Mouse (Mus musculus) left cerebral cortex, adult 9 months (tissue): Measurements from ENCODE around the gene Ly6g5b.

Experiments used
- DNase-seq, 2 experiments: peaks; one replicate each; pipeline ENCODE4 v3.0.0; 2022; ENCODE audit warnings: low spot score in 2 of 2

Gene Ly6g5b

DNA sequence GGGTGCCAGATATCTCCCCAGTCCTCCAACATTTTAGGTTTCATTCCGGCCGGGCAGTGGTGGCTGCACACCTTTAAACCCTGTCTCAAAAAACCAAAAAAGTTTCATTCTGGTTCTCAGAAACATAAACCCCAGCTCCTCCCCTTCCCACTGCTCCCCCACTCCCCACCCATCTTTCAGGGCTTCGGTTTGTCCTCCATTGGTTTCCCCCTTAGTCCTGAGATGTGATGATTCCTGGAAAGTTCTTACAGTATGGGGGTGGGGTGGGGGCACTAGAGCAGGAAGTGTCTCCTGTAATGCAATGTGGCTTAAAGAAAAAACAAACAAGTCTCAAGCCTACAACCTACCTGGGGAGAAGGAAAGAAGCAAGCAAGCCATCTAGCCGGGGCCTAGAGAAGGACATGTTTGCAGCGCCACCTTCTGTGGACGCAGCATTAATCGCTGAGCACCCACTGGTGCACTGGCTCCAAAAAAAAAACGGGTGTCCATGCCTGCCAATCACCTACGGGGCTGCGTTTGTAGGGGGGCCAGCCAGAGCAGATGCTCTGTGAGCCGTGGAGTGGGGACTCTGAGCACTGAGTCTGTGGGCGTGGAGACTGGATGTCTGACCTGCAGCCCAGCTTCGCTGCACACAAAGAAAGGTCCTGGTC, 9.4 kb downstream of the Ly6g5b start:
- DNase-seq = no peak

DNA sequence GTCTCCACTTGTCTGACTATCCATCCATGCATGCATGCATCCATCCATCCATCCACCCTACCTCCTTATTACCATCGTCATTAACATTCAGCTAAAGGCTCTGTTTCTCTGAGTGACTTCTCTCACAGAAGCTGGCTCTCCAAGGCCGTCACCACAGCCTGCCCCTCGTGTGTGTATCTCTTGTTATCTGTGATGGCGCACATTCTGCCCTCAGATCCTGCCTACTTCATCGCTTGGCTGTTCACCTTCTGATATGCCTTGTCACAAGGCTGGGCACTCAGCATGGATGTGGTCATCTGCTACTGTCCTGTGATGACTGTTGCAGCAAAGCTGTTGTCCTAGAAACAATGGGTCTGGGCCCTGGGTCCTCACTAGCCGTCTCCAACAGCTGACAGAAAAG, 10.5 kb downstream of the Ly6g5b start:
- DNase-seq = no peak

DNA sequence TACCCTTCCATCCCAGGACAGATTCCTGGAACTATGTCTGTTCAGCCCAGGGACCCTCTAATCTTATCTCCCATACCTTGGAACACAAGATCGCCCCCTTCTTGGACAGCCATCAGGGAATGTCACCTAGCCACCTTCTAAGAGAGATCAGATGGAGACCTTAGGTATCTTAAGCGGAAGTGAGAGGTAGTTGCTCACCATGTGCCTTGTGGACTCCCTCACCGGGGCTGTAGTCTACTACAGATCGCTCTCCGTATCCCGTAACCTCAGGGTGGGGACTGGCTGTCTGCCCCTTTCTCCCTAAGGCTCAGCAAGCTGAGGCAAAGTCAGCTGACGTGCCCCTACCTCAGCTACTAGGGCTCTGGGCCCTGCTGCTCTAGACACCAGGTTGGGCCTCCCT, 11.1 kb downstream of the Ly6g5b start:
- no peak for DNase-seq

DNA sequence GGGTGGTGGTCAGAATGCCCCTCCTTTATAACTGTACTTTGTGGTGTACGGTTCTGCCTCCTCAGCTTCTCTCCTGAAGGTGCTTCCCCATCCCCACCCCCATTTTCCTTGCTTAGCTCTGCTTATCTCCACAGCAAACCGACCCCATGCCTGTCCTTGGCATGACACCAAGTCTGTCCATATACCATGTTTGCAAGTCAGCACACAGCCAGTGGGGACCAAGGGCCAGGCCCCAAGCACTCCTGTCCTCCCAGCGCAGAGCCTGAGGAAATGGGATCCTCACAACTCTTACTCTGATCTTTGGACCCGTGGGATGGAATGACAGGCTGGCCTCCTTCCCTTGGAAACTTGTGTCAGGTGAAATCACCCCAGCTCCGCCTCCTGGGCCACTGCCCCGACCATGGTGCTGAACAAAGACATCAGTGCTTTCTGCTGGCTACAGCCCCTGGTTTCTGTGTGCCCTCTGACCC, 12.0 kb downstream of the Ly6g5b start:
- DNase-seq = no peak

DNA sequence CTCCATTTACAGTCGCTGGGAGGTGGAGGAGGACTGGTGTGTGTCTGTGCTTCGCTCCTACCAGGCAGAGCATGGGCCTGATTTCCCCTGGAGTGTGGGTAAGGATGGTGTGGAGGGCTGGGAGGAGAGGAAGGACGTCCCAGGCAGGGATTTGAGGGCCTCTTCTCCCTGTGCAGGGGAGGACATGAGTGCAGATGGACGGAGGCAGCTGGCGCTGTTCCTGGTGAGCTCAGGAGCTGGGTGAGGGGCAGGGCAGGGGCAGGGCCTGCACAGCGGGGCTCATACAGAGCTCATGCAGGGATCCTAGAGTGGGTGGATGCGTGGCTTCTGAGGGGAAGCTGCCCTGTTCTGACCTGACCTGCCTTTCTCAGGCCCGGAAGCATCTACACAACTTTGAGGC, 12.9 kb downstream of the Ly6g5b start:
- no peak for DNase-seq

DNA sequence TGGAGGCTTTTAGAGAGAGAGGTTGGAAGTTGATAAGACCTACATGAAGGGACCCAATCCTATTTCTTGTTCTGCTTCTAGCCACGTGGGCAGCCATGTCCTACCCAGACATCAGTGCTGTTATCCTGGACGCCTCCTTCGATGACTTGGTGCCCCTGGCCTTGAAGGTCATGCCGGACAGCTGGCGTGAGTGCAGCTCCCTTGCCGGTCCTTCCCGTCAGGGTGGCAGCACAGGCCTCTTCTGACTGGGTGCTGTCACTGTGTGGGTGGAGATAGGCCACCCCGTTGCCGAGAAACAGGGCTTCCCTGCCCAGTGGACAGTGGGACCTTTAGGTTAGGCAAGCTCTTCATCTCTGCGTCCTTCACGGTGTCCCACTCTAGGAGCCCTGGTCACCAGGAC, 14.1 kb downstream of the Ly6g5b start:
- DNase-seq = no peak

DNA sequence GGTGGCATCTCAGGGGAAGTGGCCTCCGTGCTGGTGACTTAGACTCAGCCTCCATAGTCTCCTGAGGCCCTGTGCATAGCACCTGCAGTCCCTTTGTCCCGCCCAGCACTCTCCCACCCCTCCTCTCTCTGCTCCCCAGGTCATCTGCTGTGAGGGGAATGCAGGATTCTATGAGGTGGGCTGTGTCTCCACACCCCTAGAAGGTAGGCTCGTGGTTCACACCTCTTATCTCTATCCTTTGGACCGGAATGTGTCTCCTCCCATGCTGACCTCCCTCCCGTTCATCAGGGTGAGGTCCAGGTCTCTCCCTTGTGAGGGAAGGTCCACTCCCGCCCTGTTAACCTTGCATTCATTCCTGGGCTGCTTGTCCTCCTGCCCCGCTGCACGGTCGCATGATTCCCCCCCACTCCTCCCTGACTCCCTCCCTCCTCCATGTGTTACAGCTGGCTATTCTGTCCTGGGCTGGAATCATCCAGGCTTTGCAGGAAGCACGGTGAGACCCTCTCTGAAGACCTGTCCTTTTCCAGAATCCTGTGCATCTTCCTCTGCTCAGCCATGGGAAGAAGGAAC, 14.9 kb downstream of the Ly6g5b start:
- no peak for DNase-seq

DNA sequence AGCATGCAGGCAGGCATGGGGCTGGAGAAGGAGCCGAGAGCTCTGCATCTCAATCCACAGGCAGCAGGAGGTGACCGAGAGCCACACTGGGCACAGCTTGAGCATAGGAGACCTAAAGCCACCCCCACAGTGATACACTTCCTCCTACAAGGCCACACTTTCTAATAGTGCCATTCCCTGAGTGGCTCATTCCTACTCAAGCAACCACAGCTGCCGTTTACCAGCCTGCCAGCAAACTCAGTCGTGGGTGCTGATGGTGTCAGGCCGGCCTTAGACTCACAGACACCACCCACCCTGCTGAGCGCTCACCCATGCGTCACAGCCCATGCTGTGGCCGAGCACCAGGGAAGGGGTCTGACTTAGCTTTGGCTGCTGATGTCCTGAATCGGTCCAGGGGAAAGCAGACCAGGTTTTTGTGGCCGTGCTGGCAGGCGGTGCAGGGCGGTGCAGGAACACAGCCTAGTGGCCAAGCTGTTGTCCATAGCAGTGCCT, 18.0 kb downstream of the Ly6g5b start:
- peak; percentile 52 to 55 for DNase-seq

DNA sequence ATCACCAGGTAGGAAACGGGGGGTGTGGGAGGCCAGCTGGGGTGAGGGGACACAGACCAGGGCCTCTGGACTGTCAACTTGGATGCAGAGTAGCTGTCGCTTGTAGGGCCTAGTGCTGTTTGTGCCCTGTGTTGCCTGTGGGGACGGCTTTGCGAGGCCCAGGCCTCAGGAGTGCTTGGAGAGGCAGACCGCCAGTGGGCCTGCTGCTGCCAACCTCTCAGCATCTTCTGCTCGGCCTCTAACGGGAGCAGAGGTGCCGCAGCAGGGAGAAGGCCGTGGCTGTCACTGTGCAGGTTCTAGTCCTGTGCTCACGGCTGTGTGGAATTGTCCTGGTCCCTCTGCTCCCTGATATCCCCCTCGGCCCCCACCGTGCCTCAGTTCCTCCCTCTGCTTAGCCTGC, 18.6 kb downstream of the Ly6g5b start:
- no peak for DNase-seq

DNA sequence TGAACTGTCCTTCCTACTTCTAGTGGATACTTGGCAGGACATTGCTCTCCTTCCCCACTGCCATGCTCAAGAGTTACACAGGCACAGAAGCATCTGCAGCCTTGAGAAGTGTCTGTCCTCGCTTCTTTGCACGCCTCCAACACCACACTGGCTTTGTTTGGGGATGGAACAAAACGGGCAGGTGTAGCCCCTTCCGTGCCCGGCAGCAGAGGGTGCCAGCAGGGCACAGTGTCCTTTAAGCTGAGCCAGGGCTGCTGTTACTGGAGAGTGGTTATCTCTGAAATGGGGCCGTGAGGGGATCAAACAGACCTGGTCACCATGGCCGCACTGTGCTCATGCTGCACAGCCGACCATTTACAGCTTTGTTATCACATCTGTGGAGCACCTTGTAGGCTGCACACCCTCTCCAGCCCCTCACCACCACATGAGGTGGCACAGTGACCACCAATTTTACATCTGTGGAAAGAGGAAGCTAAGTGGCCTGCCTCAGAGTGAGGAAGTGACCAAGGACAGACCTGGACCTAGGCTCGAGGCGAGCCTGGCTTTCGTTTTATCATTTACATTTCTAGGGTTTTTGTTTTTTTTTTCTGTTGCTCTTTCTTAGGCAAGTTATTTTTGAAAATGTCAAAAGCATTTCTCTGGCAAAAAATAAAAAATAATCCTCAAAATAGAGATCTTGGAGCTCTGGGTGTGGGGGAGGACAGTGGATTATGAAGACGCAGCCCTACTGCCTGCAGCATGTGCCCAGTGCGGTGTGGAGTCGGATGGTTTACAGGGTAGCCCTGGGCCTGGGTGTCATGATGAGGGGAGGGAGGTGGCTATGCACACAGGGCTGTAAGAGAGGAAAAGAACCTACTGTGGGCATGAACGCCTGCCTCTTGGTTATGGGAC, 20.5 kb downstream of the Ly6g5b start:
- DNase-seq = no peak

DNA sequence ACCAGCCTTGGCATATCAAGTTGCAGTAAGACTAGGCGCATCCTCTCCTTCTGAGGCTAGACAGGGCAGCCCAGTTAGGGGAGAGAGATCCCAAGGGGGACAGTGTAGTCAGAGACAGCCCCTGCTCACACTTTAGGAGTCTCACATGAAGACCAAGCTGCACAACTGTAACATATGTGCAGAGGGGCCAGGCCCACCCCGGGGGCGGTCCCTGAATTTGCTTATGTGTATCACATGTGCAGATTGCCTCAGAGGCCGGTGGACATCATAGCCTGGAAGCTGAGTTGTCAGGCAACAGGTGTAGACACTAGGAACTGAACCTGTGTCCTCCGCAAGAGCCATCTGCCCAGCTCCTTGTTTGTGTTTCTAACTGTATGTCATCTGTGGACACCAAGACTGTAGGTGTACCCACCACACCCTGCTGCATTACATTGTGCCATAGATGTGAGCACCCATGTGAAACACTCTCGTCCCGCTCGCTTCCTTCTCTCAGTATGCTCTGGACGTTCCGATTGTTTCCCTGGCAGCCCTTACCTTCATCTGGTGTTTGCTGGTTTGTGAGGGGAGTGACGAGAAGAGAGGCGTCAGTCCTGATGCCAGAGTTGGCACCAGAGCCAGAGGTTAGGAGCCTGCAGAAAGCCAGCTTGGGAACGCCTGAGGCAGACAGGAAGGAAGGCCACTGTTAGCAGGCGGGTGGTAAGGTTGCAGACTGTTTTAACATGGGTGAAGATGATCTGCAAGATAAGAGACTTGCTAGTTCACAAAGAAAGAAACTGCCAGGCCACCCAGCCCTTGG, 22.6 kb downstream of the Ly6g5b start:
- no peak for DNase-seq

DNA sequence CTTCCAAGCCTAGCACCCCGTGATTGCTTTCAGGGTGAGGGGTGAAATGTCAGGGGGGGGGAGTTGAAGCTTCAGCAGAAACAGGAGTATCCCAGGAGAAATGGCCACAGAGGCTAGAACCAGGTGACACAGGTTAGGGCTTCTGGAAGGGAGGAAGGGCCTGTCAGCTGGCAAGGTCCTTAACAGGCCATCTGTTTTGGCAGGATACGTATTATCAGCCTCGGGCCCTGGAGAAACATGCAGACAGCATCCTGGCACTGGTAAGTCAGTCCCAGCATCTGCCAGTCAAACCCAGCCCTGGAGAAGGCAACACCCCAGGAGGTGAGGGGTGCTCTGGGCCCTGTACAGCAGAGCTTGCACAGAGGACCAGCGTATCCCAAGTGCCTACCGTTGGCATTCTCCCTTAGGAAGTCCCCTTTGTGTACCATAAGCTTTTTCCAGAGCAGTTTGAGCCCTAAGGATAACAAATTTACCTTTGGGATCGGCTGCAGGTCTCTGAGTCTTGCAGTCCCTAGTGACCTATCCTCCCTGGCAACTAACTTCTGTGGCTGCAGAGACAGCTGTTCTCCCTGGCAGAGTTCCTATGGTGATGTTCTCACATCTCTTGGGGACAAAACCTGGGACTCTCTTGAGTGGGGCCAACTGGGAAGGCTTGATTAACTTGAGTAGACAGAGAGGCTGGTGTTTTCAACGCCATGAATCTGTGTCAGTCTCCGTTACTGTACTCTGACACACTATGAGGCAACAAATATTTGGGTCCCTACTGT, 24.9 kb downstream of the Ly6g5b start:
- DNase-seq = no peak

DNA sequence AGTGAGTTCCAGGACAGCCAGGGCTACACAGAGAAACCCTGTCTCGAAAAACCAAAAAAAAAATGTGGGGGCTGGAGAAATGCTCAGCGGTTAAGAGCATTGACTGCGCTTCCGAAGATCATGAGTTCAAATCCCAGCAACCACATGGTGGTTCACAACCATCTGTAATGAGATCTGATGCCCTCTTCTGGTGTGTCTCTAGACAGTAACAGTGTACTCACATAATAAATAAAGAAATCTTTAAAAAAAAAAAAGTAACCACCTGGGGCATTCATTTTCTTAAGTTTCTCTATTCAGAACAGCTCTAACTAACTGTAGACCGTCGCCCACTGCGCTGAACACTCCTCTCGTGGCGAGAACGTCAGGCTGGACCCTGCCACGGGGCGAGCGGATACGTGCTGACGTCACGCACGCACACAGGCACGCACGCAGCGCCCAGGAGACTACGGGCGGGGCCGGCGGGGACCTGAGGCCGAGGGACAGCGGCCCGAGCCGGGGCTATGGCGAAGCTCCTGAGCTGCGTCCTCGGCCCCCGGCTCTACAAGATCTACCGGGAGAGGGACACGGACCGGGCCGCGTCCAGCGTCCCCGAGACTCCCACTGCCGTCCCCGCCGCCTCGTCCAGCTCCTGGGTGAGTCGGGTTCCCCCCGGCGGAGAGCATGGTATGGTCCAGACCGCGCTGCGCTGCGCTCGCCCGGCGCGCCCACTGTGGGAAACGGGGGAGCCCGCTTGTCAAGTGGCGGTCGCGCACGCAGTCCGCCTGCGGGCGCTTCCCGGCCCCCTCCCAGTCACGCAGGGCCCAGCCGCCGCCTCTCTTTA, 26.2 kb downstream of the Ly6g5b start, which contains the start of gene Abhd16a:
Abhd16a (plus strand) TSS at position 439 of the 820 bp plus-strand sequence.
- peak; percentile 83 to 94 for DNase-seq

DNA sequence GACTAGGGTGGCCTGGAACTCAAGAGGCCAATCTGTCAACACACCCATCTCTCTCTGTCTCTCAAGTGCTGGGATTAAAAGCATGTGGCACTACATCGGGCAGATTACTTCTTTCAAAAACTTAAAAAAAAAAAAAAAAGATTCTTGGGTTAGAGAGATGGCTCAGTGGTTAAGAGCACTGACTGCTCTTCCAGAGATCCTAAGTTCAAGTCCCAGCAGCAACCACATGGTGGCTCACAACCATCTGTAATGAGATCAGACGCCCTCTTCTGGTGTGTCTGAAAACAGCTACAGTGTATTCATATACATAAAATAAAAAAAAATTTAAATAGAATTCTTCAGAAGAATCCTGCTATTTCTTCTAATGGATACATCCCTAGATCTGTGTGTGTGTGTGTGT, 27.1 kb downstream of the Ly6g5b start:
- DNase-seq = no peak

DNA sequence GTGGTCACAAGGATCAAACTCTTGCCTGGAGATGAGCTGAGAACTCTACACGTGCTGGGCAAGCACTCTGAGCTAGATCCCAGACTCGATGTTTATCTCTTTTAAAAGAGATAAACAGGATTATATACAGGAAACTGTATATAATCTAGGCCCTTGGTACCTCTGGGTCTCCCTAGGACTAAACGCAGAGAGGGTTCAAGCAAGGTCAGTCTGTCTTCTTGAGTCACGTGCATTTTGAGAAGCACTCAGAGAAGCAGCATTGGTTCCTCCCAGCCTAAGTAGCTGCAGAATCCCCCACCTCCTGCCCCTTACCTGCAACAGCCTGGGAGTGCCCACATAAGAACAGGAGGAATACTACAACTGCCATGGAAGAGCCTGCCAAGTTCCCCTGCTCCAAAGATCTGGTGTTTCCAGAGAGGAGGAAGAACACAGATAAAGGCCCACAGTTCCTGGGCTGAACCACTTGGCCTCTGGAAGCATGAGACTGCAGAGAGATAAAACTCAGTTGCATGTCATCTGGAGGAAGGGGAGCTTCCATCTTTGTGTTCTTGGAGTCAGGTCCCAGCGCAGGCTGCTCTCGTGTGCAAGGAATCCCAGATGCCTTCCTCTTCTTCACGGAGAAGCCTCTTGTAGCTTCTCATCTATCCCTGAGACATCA, 29.9 kb downstream of the Ly6g5b start, which contains the start of gene Ly6g6f:
Ly6g6f (minus strand) TSS at position 403 of the 658 bp plus-strand sequence.
- DNase-seq = no peak

DNA sequence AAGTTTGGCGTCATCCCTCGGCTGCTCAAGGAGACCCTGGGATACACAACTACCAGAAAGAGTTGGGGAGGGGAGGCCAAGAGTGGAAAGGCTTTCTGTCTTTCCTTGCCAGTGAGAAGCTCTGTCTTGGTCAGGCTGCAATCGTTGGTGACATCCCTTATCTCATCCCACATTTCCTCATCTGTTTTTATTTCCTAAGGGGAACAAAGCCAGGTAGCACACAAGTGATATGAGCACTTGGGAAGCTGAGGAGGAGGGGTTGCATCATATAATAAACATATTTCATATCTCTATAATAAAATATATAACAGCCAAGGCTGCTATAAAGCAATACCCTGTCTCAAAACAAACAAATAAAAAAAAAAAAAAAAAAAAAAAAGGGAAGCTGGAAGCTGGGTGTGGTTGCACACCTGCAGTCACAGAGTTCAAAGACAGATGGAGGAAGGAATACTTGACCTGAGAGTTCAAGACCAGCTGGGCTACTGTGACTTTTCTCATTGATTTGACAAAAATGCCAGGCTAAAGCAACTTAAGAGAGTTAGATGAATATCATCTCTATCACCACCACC, 31.2 kb downstream of the Ly6g5b start:
- no peak for DNase-seq

DNA sequence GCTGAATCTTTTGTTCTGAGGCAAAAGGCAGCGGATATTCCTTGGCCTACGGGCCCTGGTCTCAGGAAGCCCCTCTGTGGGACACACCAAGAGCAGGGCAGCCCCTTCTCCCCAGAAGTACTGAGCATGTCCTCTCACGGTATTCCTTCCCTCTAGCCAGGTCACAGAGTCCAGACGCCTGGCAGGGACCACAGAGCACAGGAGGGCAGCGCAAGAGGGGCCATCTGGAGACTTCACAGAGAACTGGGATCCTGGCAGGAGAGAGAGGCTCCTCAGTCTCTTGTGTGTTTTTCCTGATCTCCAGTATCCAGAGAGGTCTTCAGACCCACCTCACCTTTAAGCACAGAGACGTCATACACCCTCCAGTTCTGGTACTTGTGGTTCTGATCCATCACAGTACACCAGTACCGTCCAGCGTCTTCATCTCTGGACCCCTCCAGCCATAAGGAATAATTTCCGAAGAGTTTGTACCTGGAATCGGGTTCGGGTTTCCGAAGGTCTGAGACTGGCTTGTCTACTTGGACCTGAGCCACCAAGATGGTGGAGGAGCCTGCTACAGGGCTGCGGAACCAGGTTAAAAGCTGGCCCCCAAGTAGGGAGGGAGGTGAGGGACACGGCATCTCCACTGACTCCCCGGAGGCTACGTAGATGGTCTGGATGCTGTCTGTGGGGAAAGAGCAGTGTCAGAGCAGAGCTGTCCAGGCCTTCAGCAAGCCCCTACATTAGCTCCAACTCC, 32.2 kb downstream of the Ly6g5b start:
- DNase-seq = no peak

DNA sequence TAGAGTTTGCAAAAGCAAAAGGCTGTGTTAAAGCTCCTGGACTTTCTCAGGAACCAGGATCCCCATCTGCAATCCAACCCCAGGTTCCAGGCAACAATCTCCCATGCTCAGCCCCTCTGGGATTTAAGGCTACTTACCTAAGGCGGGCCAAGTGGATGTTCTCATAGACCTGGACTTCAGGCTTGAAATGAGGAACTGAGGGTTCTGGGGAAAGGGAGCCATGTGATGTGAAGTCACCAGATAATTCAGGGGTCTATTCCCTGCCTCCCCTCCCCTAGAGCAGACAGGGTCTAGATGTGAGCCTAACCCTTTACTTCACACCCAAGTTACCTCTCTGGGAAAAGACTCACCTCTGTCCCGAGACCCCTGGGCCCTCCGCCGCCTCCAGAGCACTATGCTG, 34.5 kb downstream of the Ly6g5b start:
- no peak for DNase-seq
